Mouse (Mus musculus) limb, embryonic 14.5 days (tissue): ENCODE measurements around the gene Kcnk10. TPM values are rescaled to one million over a fixed set of nuclear protein-coding genes. Genes with fewer than 3 reads are reported as not detected.

ENCODE experiments used
- ATAC-seq: fragments of 200-750 bp; cut with Nextera tagmentation; 2 replicates; pipeline ENCODE4 v1.8.0; 2017; ENCODE audit warnings: low read depth, moderate number of reproducible peaks, moderate TSS enrichment; ENCODE audit not compliant: low FRiP score
- DNase-seq: peaks from one replicate; pipeline ENCODE4 v3.0.0-alpha.2; 2015; ENCODE audit warnings: low spot score
- H3K27ac ChIP-seq: fragments of 300-500 bp; sonication (generic); replicated peaks from 2 replicates; pipeline ENCODE4 v1.5.1; 2014; ENCODE audit warnings: low read depth, mild to moderate bottlenecking, low read length, moderate library complexity, mixed read lengths
- H3K27me3 ChIP-seq: fragments of 300-500 bp; sonication (generic); 2 replicates; pipeline ENCODE4 v1.6.1; 2014; ENCODE audit warnings: low read length, mixed read lengths; ENCODE audit not compliant: control insufficient read depth, insufficient read depth
- H3K36me3 ChIP-seq: fragments of 300-500 bp; sonication (generic); 2 replicates; pipeline ENCODE4 v1.6.1; 2014; ENCODE audit warnings: mild to moderate bottlenecking, low read length, moderate library complexity, mixed read lengths; ENCODE audit not compliant: control insufficient read depth, insufficient read depth
- H3K4me1 ChIP-seq: fragments of 300-500 bp; sonication (generic); 2 replicates; pipeline ENCODE4 v1.6.1; 2014; ENCODE audit warnings: antibody characterized with exemption, low read length, mixed read lengths; ENCODE audit not compliant: control insufficient read depth, insufficient read depth
- H3K4me2 ChIP-seq: fragments of 300-500 bp; sonication (generic); replicated peaks from 2 replicates; pipeline ENCODE4 v1.6.1; 2014; ENCODE audit warnings: low read depth, mild to moderate bottlenecking, low read length, moderate library complexity; ENCODE audit not compliant: severe bottlenecking
- H3K4me3 ChIP-seq: fragments of 300-500 bp; sonication (generic); replicated peaks from 2 replicates; pipeline ENCODE4 v1.5.1; 2014; ENCODE audit warnings: low read length
- H3K9ac ChIP-seq: fragments of 300-500 bp; sonication (generic); 2 replicates; pipeline ENCODE4 v1.6.1; 2014; ENCODE audit warnings: mild to moderate bottlenecking, low read depth, low read length, moderate library complexity; ENCODE audit not compliant: severe bottlenecking
- H3K9me3 ChIP-seq: fragments of 300-500 bp; sonication (generic); 2 replicates; pipeline ENCODE4 v1.6.1; 2016; ENCODE audit warnings: low read length; ENCODE audit not compliant: control insufficient read depth
- POLR2A ChIP-seq: fragments of 200-500 bp; IDR thresholded peaks from 2 replicates; pipeline ENCODE4 v1.8.0; 2012; ENCODE audit warnings: inconsistent platforms, mild to moderate bottlenecking, moderate library complexity, borderline replicate concordance; ENCODE audit not compliant: insufficient read depth, insufficient read length; ENCODE audit errors: extremely low read depth
- WGBS: fragments of 180-500 bp; shearing (Covaris S2); extraction: QIAGEN DNeasy Blood & Tissue Kit; methylation state at CpG from one replicate; pipeline ENCODE4 v1.1.7; 2014; 5-methylcytosine and 5-hydroxymethylcytosine counted together
- polyA plus RNA-seq, 2 experiments: library from polyadenylated mRNA; depleted of rRNA in 1 of 2; stranded (reverse) in 1 of 2; unstranded in 1 of 2; fragments of >200 nt; fragmentation: Nextera tagmentation in 1 of 2; extraction: Ambion mirVana in 1 of 2; gene quantifications; 2 replicates each; pipeline versions ENCODE4 v1.2.1 to v1.2.3; 2012 to 2014

Gene Kcnk10
- polyA plus RNA-seq, 2 experiments = 0.11 to 0.14 TPM

DNA sequence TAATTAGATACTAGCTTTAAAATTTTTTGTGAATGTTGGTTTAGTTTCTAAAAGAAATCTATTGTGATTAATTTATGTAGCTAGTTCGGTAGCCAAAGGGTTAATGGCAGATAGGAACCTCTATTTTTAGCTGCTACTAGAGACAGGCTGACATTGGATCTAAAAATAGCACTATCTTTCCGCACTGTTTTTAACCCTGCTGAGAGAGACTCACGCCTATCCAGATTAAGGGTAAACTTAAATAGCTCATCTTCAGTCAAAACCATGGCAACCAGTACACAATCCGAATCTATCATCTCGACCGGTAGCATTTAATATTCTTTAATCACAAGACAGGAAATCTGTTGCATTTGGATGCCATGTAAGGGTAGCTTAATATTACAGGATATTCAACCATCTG, 24.0 kb upstream of the Kcnk10 start:
- WGBS = 50% methylated on average over 6 of the region's 6 CpGs
- TF ChIP-seq POLR2A = no peak
- DNase-seq (peak; percentile 25), ATAC-seq (no peak)
- Histone ChIP-seq H3K4me1 (no peaks in the 10 kb centered on the region), H3K4me2 (no peak overlapping the region), H3K9ac (no peak overlapping the region), H3K9me3 (no peaks in the 10 kb centered on the region), H3K4me3 (no peak overlapping the region), H3K27me3 (no peaks in the 10 kb centered on the region), H3K27ac (no peak overlapping the region), H3K36me3 (no peaks in the 10 kb centered on the region)

DNA sequence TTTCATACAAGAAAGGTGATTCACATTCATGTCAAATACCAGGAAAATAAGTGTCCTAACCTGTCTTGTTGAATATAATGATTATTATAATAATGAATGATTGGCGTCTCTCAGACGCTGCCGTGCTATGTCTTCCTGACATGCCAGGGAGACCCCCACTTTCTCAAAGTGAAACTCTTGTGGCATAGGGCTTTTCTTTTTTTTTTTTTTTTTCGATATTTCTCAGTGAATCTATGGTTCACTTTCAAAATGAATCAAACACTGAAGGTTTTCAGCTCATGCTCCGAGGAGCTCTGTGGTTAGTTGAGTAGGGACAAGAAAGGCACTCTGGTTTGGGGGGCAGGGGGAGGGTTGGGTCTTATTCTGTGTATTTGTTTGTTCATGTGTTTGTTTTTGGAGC, 22.8 kb upstream of the Kcnk10 start:
- WGBS = 86% methylated on average over 5 of the region's 5 CpGs
- Histone ChIP-seq H3K4me2 (no peak overlapping the region), H3K27ac (no peak overlapping the region), H3K36me3 (no peaks in the 10 kb centered on the region), H3K9ac (no peak overlapping the region), H3K4me1 (no peaks in the 10 kb centered on the region), H3K4me3 (no peak overlapping the region), H3K9me3 (no peaks in the 10 kb centered on the region), H3K27me3 (no peaks in the 10 kb centered on the region)
- no peak for DNase-seq
- TF ChIP-seq POLR2A = no peak
- ATAC-seq = no peak

DNA sequence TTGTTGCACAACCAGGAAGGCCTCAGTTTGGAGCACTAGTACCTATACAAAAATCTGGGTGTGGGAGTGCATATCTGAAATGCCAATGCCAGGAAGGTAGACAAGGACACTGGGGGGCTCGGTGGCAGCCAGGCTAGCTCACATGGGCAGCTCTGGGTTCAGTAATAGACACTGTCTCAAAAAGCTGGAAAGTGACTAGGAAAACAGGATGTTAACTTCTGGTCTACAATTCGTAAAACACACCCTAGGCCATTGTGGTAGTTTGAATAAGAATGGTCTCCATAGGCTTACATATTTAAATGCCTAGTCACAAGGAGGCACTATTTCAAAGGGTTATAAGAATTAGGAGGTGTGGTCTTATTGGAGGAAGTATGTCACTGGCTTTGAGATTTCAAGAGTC, 12.9 kb upstream of the Kcnk10 start:
- no peak overlapping the region for H3K27ac ChIP-seq
- H3K4me2 ChIP-seq = no peak overlapping the region
- ATAC-seq (no peak), DNase-seq (no peak)
- no peak overlapping the region for H3K9ac ChIP-seq
- H3K9me3 ChIP-seq = no peaks in the 10 kb centered on the region
- no peaks in the 10 kb centered on the region for H3K36me3 ChIP-seq
- no peak overlapping the region for H3K4me3 ChIP-seq
- H3K27me3 ChIP-seq = no peaks in the 10 kb centered on the region
- no peak for TF ChIP-seq POLR2A
- 84% methylated on average over 2 of the region's 2 CpGs for whole genome bisulfite sequencing
- no peaks in the 10 kb centered on the region for H3K4me1 ChIP-seq

DNA sequence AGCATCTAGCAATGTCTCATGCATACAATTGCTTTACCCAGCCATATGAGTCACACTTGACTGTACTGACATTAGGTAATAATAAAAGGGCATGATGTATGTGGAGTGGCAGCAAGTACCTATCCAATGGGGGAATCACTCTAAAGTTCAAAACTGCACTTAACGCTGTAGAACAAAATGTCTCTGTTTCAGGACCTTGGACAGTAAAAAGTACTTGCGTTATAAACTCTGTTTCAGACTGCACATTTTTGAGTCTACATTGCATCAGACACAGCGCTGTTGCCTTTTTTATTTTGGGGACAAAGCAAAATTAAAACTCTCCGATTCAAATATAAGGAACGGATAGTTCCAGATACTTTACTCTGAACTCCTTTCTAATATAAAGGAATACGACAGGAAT, 10.5 kb upstream of the Kcnk10 start:
- Histone ChIP-seq H3K4me1 (no peaks in the 10 kb centered on the region), H3K27ac (no peak overlapping the region), H3K9ac (no peak overlapping the region), H3K36me3 (no peaks in the 10 kb centered on the region), H3K27me3 (no peaks in the 10 kb centered on the region), H3K9me3 (no peaks in the 10 kb centered on the region), H3K4me2 (no peak overlapping the region), H3K4me3 (no peak overlapping the region)
- no peak for ATAC-seq
- DNase-seq = peak; percentile 85
- no peak for TF ChIP-seq POLR2A
- WGBS = 51% methylated on average over 6 of the region's 6 CpGs

DNA sequence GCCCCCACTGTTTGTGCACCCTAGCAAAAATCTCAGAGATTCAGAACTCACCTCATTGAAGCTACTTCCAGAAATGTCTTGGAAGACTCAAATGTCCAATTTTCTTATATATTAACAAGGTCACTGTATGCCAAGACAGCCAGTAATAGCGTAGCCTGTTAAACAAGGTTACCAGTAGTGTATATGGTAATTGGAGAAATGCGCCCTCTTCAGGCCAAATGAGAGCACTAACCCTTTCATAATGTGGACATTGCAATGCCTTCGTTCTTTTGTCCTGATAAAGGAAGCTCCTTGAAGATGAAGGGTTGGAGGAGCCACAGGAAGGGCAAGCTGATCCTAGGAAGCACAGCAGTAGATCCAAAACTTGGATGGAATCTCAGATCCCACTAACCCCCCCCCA, 7.2 kb upstream of the Kcnk10 start:
- H3K9ac ChIP-seq = no peak overlapping the region
- H3K4me3 ChIP-seq = no peak overlapping the region
- DNase-seq = no peak
- H3K27ac ChIP-seq = no peak overlapping the region
- H3K9me3 ChIP-seq = no peaks in the 10 kb centered on the region
- no peaks in the 10 kb centered on the region for H3K4me1 ChIP-seq
- H3K36me3 ChIP-seq = no peaks in the 10 kb centered on the region
- H3K4me2 ChIP-seq = no peak overlapping the region
- ATAC-seq = no peak
- H3K27me3 ChIP-seq = no peaks in the 10 kb centered on the region
- 29% methylated on average over 3 of the region's 3 CpGs for WGBS
- TF ChIP-seq POLR2A = no peak

DNA sequence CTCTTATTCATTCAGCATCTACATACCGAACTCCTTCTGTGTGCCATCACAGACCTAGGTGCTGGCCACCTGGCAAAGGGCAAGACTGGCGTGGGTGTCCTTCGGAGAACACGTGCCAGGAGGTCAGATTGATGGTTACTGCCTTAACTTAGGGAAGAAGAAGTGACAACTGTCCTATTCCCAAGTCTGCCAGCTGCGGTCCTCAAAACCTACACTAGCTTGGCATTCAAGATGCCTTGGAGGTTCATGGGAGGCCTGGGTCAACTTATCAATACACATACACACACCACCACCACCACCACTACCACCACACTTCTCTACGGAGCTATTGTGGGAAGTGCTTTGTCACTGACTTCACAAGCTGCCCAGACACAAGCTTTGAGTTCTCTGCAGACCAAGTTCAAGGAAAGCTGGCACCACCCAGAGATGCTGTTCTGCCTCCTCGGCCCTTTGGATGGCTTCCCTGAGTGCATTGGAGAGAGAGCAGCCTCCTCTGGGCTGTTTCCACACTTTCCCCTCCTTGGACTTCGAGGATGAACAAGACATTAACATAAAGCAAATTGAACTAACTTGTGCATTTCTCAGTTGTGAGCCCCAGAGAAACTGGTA, 2.1 kb downstream of the Kcnk10 start:
- H3K27me3 ChIP-seq = peaks cover 71% of the 10 kb centered on the region
- no peak for TF ChIP-seq POLR2A
- no peak overlapping the region for H3K4me2 ChIP-seq
- ATAC-seq = no peak
- no peaks in the 10 kb centered on the region for H3K36me3 ChIP-seq
- 61% methylated on average over 8 of the region's 8 CpGs for WGBS
- H3K9ac ChIP-seq = no peak overlapping the region
- H3K4me1 ChIP-seq = no peaks in the 10 kb centered on the region
- H3K27ac ChIP-seq = no peak overlapping the region
- no peak for DNase-seq
- H3K9me3 ChIP-seq = no peaks in the 10 kb centered on the region
- H3K4me3 ChIP-seq = no peak overlapping the region
